Mouse (Mus musculus) kidney, postnatal 0 days (tissue): ENCODE measurements around the gene Adrb1. TPM values are rescaled to one million over a fixed set of nuclear protein-coding genes. Genes with fewer than 3 reads are reported as not detected.
"Not testable (repeated sequence)": the region's sequence is repeated elsewhere in the genome, so short reads cannot be mapped to it uniquely, and the experiment has no call there.

Experiments used
- ATAC-seq: fragments of 200-750 bp; cut with Nextera tagmentation; replicated peaks from 2 replicates; pipeline ENCODE4 v1.8.0; 2017; ENCODE audit warnings: low read depth, moderate number of reproducible peaks, moderate TSS enrichment, moderate library complexity; ENCODE audit not compliant: low FRiP score
- DNase-seq: peaks from one replicate; pipeline ENCODE4 v3.0.0-alpha.2; 2016; ENCODE audit warnings: low spot score
- H3K27ac ChIP-seq: fragments of 300-500 bp; sonication (generic); 2 replicates; pipeline ENCODE4 v1.5.1; 2014; ENCODE audit warnings: mild to moderate bottlenecking
- H3K27me3 ChIP-seq: fragments of 300-500 bp; sonication (generic); 2 replicates; pipeline ENCODE4 v1.6.1; 2014; ENCODE audit warnings: low read length, mixed read lengths; ENCODE audit not compliant: insufficient read depth
- H3K36me3 ChIP-seq: fragments of 300-500 bp; sonication (generic); 2 replicates; pipeline ENCODE4 v1.6.1; 2014; ENCODE audit warnings: low read length, mixed read lengths; ENCODE audit not compliant: insufficient read depth
- H3K4me1 ChIP-seq: fragments of 300-500 bp; sonication (generic); replicated peaks from 2 replicates; pipeline ENCODE4 v1.6.1; 2014; ENCODE audit warnings: antibody characterized with exemption, low read length, mixed read lengths; ENCODE audit not compliant: insufficient read depth
- H3K4me2 ChIP-seq: fragments of 300-500 bp; sonication (generic); 2 replicates; pipeline ENCODE4 v1.6.1; 2014; ENCODE audit warnings: mild to moderate bottlenecking, low read length, moderate library complexity, mixed read lengths
- H3K4me3 ChIP-seq: fragments of 300-500 bp; sonication (generic); replicated peaks from 2 replicates; pipeline ENCODE4 v1.5.1; 2014; ENCODE audit warnings: low read depth, low read length
- H3K9ac ChIP-seq: fragments of 300-500 bp; sonication (generic); 2 replicates; pipeline ENCODE4 v1.6.1; 2014; ENCODE audit warnings: low read depth, low read length
- H3K9me3 ChIP-seq: fragments of 300-500 bp; sonication (generic); replicated peaks from 2 replicates; pipeline ENCODE4 v1.6.1; 2016; ENCODE audit warnings: low read length, inconsistent platforms, mixed read lengths
- CTCF ChIP-seq: IDR thresholded peaks from 2 replicates; pipeline ENCODE4 v1.5.1; 2016; ENCODE audit warnings: antibody characterized with exemption, low read depth, mild to moderate bottlenecking, moderate library complexity
- WGBS: fragments of 180-500 bp; shearing (Covaris S2); extraction: QIAGEN DNeasy Blood & Tissue Kit; methylation state at CpG from one replicate; pipeline ENCODE4 v1.1.7; 2014; 5-methylcytosine and 5-hydroxymethylcytosine counted together
- polyA plus RNA-seq: library from polyadenylated mRNA; unstranded; fragments of >200 nt; fragmentation: Nextera tagmentation; extraction: Ambion mirVana; gene quantifications from 2 replicates; pipeline ENCODE4 v1.2.1, GENCODE M21; 2015

Adrb1 gene
- polyA plus RNA-seq, 1 experiment from 2014 or later = 0.55 TPM

DNA sequence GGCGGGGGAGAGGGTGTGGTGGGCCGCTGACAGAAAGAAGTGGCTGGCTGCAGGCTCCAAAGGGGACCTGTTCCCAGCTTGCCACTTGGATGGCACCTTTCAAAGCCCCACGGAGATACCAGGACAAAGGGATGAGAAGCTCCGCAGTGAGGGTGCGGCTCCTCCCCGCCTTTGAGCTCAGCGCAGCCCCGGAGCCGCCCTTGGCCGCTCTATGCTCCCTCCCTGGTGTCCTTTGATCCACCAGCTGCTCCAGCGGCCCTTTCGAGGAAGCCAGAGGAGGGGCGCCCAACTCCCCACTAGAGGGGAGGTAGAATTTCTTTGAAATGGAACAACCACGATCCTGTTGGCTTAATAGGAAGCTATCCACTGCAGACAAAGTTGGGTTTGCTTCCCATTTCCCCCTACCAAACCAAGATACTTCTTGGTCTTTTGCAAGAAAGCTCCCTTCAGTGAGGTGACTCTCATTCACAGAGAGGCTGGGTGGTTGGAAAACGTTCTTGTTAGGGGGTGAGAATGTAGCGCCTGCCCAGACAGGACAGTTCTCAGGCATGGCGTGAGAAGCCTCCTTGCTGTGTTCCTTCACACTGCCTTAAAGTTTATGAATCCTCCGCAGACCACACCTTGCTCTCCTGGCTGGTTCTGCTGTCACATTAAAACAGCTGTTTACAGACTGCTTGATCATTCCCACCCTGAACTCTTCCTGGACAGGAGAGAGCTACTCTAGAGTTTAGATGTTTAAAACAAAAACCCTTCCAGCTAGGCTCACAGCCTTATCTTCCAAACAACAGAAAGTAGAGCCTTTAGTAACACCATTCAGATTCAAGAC, 54.1 kb downstream of the Adrb1 start:
- DNase-seq (peak; percentile 51), ATAC-seq (no peak)
- peaks cover 8% of the 10 kb centered on the region; the same call in 1 of the 2 replicates for H3K27me3 ChIP-seq
- H3K9ac ChIP-seq = no peak overlapping the region
- WGBS = 7% methylated on average over 18 of the region's 18 CpGs
- peaks cover 7% of the 10 kb centered on the region; the same call in 1 of the 2 replicates for H3K4me1 ChIP-seq
- H3K4me2 ChIP-seq = peak overlapping the region; percentile 53
- no peak for TF ChIP-seq CTCF
- peak overlapping the region; percentile 16; the same call in 1 of the 2 replicates for H3K4me3 ChIP-seq
- H3K27ac ChIP-seq = no peak overlapping the region
- H3K9me3 ChIP-seq = no peaks in the 10 kb centered on the region
- no peaks in the 10 kb centered on the region for H3K36me3 ChIP-seq

DNA sequence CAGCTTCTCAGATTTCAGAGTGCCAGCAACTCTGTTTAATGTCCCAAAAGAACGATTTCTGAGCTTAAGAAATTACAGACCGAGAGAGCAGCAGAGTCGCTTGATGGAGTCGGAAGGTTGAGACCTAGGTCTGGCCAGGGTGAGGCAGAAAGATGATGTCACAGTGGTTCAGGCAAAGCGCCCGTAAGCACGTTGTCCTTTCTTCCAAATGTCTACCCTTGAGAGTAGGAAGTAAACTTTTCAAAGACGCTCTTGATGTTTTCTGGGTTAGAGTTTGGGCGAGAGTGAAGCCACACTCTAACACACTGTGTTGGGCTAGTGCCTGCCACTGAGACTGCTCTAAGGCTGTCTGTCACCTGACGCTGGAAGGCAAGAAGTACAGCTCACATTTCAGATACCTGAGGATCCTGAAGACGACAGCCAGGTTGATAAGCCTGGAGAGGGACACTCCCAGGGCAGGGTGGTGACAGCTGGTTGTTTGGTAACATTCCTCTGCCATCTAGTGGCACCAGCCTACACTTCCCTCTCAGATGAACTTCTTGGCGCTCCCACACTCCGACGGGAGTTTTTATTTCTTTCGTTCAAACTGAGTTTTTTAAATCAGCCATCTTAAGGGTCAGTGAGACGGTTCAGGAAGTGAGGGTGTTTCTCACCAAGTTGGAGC, 54.9 kb downstream of the Adrb1 start:
- Histone ChIP-seq H3K4me3 (no peak overlapping the region; the same call in 1 of the 2 replicates), H3K27me3 (peaks cover 8% of the 10 kb centered on the region; the same call in 1 of the 2 replicates), H3K9ac (no peak overlapping the region), H3K36me3 (no peaks in the 10 kb centered on the region), H3K9me3 (no peaks in the 10 kb centered on the region), H3K4me1 (peaks cover 7% of the 10 kb centered on the region; the same call in 1 of the 2 replicates), H3K27ac (no peak overlapping the region), H3K4me2 (peak overlapping the region; percentile 53; the same call in 1 of the 2 replicates)
- ATAC-seq = peak; percentile 55; the same call in 1 of the 2 replicates
- 18% methylated on average over 16 of the region's 16 CpGs for WGBS
- DNase-seq = peak; percentile 89
- peak; percentile 87 for TF ChIP-seq CTCF

- not testable (repeated sequence) for H3K27me3 ChIP-seq, ATAC-seq, H3K36me3 ChIP-seq, H3K4me1 ChIP-seq, H3K9me3 ChIP-seq, DNase-seq, H3K4me2 ChIP-seq, H3K27ac ChIP-seq, H3K4me3 ChIP-seq, H3K9ac ChIP-seq
- peak; percentile 42 for TF ChIP-seq CTCF
- 95% methylated on average over 7 of the region's 7 CpGs for WGBS
Observed at GRCm38 (mm10) chr19:56778532-56778931, 56.5 kb downstream of the Adrb1 start.

Other genes starting within 250 kb of the Adrb1 start
- 17.1 and 18.3 TPM in 2 replicates for gene Dclre1a, start 174.0 kb upstream of the Adrb1 start, polyA plus RNA-seq
- 11.5 and 12.4 TPM in 2 replicates for gene Nhlrc2, start 173.9 kb upstream of the Adrb1 start, polyA plus RNA-seq
- gene Ccdc186, start 100.0 kb downstream of the Adrb1 start, polyA plus RNA-seq = 20.3 TPM in 2 replicates
- 0.48 and 0.58 TPM in 2 replicates for gene Tdrd1, start 104.0 kb downstream of the Adrb1 start, polyA plus RNA-seq
- gene Vwa2, start 152.1 kb downstream of the Adrb1 start, polyA plus RNA-seq = 18.3 and 18.5 TPM in 2 replicates